Mouse (Mus musculus) stomach, postnatal 0 days (tissue): ENCODE results near the gene Zbtb16.

Source experiments
- CTCF ChIP-seq: IDR thresholded peaks from 2 replicates; pipeline ENCODE4 v1.5.1; 2016; ENCODE audit warnings: antibody characterized with exemption, low read depth, mild to moderate bottlenecking, moderate library complexity
- EP300 ChIP-seq: optimal IDR thresholded peaks from 2 replicates; pipeline ENCODE3; 2016; ENCODE audit warnings: antibody characterized with exemption

DNA sequence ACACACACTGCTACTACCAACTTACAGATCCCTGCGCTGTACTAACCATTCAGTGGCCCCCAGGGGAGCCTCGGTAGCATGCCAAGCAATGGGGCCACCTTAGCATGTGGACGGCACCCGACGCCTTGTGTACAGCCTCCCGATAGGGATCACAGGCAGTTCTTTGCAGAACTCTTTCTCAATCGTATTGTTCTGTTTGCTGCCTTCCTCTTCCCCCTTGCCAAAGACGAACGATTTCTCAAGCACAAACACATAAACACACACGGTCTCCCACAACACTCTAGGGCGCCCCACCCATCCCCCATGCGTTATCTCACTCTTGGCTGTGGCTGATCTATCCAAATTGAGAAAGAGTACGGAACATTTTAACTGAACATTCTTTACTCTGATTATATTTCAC is 91.1 kb downstream of the Zbtb16 start:
- no peak for TF ChIP-seq CTCF
- no peak for TF ChIP-seq EP300
